Mouse (Mus musculus): ENCODE measurements around the gene Lrba. TPM values are rescaled to one million over a fixed set of nuclear protein-coding genes. Genes with fewer than 3 reads are reported as not detected.

The Lrba gene
- polyA plus RNA-seq, 1 experiment = 17.8 TPM

DNA sequence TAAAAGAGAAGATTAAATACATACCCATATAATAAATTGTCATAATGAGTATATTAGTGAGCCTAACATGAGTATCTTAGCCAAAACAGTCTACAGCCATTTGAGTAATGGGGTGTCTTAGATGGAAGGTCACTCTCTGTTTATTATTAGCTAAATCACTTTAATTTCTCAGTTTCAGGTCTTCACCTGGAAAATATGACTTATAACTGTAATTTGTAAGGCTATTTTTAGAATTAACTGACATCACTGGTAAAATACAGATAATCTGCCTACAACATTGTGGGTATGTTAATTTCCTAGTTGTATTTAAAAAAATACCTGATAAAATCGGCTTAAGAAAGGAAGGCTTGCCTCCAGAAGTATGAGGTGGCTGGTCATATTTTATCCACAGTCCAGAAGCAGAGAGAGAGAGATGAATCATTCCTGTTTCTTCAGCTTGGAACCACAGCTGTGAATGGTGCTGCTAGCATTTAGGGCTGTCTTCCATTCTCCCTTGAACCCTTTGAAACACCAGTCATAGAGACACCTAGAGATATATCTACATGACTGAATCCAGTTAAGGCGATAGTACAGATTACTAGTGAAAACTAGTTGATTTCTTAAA lies 294.1 kb downstream of the Lrba start:
- DNase-seq (ENCODE audit: low read depth) = no peak

- no peak for DNase-seq (ENCODE audit: low read depth)
These were observed 298.5 kb downstream of the Lrba start for GRCm38 (mm10) chr3:86522880-86523505.

DNA sequence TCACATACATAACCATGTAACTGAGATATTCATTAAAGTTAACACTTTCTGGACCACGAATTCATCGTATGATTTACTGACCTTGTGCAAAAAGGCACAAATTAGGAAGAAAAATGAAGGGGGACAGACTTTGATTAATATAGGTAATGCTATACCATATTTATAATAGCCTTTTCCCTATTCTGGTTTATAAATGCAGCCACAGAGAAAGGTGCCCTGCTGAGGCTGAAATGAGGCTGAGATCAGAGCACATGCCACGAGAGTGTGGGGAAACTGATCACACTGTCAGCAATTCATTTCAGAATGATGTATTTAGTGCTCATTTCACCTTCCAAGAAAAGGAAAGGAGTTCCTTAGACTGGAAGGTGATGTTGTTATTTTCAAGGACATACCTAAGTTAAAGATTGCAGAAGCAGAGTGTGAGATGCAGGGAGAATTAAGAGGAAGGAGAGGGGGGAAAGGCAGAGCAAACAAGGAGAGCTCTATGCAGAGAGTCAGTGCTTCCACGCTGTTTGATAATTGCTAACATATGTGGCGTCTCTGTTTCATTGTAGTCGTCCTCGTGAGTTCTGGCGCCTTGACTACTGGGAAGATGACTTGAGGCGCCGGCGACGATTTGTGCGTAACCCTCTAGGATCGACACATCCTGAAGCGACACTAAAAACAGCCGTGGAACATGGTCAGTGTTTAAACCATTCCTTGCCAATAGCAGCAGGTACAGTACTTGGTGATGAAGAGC lies 307.2 kb downstream of the Lrba start:
- no peak for DNase-seq (ENCODE audit: low read depth)

DNA sequence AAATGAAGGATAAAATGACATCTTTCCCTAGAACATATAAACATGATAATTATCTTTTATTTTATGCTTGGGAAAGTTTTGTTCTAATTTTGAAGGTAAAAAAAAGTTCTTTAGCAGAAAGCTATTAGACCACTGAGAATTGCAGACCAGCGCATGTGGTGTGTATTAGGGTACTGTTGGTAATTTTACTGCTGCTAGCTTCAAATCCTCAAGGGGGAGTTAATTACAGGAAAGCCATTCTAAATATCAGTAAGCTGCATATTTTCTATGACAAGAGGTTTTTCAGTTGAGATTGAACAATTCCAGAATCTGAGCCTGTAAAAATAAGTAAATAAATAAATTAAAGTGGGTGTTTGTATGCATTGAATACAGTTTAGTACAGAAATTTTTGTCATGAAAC lies 312.3 kb downstream of the Lrba start:
- DNase-seq (ENCODE audit: low read depth) = no peak

GRCm38 (mm10) chr3:86538645-86539554 lies 314.4 kb downstream of the Lrba start:
- DNase-seq (ENCODE audit: low read depth) = no peak

GRCm38 (mm10) chr3:86539555-86540168 lies 315.2 kb downstream of the Lrba start:
- no peak for DNase-seq (ENCODE audit: low read depth)

GRCm38 (mm10) chr3:86541074-86541614 lies 316.7 kb downstream of the Lrba start:
- no peak for DNase-seq (ENCODE audit: low read depth)

DNA sequence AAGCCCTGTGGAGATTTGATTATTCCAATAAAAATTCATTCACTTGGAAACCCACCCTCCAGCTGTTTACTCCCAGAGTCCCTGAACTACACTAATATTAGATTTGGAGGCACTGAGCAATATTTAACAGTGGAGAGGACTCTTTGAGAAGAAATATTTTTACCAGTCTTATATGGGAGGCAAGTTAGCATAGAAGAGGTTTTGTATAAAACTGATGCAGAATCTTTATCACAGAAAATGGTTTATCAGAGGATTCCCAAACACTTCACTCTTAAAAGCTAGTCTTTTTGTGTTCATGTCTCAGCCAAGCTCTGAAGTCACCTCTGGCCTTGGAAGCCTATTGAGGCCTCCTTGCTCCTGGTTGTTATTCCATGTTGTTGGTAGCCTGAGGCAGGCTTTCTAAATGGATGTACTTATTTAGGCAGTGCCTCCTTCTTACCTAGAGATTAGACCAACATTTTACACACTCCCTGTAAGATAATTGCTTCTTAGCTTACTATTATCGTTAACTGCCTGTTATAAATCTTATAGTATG lies 317.4 kb downstream of the Lrba start:
- DNase-seq (ENCODE audit: low read depth) = no peak

DNA sequence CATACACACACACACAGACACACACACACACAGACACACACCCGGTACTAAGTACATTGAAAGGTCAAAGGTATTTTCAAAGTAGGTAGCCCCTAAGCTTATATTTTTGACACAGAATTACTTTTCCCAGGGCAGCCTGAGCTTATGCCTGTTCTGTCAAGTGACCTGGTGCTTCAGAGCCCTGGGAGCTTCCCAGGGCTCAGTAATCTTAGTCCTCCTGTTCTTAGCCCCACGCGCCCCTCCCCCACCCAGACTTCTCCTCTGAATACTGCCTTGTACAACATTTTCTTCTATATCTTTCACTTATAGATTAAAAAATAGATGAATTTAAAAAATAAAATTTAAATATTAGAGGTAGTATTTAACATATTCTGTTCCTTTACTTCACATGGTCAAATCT lies 320.3 kb downstream of the Lrba start:
- no peak for DNase-seq (ENCODE audit: low read depth)

- DNase-seq (ENCODE audit: low read depth) = no peak
These were observed 321.5 kb downstream of the Lrba start for GRCm38 (mm10) chr3:86545945-86546344.

- DNase-seq (ENCODE audit: low read depth) = no peak
These were observed 322.2 kb downstream of the Lrba start for GRCm38 (mm10) chr3:86546471-86547250.

- DNase-seq (ENCODE audit: low read depth) = no peak
These were observed 322.8 kb downstream of the Lrba start for GRCm38 (mm10) chr3:86547251-86547791.

GRCm38 (mm10) chr3:86548091-86549015 lies 323.9 kb downstream of the Lrba start, which contains the start of gene Mab21l2:
Gene Mab21l2 (minus strand): TSS chr3:86548629.
- no peak for DNase-seq (ENCODE audit: low read depth)

DNA sequence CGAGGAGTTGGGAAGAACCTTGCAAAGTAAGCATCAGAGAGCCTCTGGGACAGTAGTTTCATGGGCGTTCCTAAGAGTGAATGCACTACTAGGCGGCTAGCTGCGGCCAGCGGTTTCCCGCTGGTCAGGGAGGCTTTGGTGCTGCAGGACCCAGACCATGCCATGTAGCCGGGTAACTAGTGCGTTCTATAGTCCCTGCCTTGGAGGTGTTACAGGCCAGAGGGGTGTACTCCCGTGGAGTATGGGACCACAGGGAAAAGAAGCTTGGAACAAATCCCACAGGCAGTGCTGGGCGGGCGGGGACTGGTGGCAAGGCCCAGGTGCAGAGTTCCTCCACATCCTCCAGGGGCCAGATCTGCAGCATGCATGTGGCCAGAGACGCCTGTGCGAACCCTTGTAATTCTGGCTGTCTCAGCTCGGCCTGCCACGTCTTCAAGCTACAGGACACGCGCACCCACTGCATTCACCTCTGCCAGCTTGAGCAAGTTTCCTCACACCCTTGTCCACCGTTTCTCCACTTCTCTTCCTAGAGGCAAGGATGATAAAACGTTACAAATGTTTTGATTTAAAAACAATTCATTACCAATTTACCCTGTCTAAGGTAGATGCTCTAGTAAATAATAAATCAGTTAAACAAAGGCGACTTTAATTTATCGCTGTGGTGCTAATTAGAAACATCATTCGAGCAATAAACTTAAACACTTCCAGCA lies 326.0 kb downstream of the Lrba start:
- no peak for DNase-seq (ENCODE audit: low read depth)

- DNase-seq (ENCODE audit: low read depth) = no peak
These were observed 326.7 kb downstream of the Lrba start for GRCm38 (mm10) chr3:86551011-86551728.

DNA sequence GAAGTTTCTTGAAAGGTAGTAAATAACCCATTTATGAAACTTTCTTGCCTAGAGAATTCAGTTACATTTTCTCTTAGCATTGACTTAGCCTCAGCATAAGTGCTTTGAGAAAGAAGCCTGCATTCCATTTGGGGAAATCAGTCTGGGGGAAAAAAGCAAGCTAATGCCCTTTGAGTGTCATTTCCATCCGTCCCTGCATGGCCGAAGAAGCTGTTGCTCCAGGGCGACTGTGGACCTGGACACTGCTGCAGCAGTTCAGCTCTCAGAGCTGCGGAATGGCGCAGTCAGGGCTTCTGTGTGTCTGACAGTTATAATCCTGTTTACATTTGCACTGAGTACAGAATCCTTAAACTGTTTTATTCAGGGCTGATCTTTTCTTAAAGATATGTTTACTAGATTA lies 327.7 kb downstream of the Lrba start:
- DNase-seq (ENCODE audit: low read depth) = no peak

- DNase-seq (ENCODE audit: low read depth) = no peak
These were observed 334.5 kb downstream of the Lrba start for GRCm38 (mm10) chr3:86558976-86559375.
